Mouse (Mus musculus) thymus, postnatal 4 days (tissue): Measurements from ENCODE around the gene Fkbp2.
"Not testable (repeated sequence)": the region's sequence is repeated elsewhere in the genome, so short reads cannot be mapped to it uniquely, and the experiment has no call there.

ENCODE experiments used
- DNase-seq: peaks from one replicate; pipeline ENCODE4 v3.0.0; 2021

Gene Fkbp2

DNA sequence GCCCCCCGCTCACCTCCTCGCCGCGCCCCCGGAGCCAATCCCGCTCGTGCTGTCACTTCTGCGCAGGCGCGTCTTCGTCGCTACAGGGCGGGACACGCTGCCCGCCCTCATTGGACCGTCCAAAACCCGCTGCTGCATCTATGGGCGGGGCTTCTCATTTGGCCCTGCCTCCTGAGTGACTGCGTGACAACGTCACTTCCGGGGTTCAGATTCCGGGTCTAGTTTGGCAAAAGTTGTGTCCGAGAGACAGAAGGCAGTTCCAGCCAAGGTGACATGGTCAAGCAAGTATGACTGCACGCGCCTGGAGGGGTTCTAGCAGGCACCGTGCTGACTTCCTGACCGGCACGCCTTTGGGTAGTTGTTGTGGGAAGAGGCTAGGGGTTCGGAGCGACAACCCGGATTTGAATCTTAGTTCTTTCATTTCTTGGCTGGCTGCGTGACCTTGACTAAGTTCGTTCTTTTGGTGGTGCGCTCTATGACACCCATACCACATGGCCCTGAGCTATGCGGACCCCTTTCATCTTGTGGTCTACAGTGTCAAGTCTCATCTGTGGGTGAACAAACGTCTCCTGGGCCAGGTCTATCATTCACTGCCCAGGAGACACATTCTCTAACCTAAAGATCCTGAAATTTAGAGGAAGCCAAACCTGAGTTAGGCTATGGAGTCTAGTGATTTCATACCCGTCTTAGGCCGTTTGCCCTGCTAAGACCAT is at the start of gene Fkbp2:
Gene Fkbp2, minus strand, starts transcription at position 121 of the 713 bp plus-strand sequence.
- peak; percentile 99 for DNase-seq

DNA sequence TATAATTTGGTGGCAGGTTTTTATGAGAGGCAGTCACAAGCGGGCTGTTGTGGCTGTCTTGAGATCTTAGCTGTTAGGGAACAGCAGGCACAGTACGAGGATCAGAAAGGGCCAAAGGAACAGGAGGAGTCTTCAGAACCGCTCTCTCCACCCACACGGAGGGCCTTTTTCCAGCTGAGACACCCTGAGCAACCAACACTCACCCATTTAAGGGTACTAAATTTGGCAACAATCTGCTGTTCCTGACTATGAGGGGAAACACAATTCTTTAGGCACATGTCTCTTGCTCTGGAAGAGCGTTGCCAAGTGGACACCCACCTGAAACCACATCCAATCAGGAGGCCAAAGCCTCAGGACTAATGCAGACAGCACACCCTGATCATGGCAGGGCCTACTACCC is 49.2 kb upstream of the Fkbp2 start:
- no peak for DNase-seq

DNA sequence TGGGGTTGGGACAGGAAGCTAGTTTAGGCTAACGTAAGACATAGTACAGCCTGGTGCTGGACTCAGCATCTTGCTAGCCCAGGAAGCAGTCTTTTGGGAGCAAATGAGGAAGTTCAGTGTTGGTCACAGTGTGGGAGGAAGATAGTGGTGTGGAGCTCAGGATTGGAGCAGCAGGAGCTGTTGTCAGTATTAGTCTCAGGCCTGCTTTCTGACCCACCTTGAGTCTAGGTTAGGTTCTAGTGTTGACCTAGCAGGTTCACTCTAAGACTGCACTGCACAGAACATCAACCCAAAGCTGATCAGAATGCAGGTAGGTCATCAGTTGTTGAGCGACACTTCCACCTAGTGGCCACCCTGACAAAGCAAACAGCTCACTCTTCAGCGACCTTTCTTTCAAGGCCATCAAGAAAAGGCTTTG is 39.9 kb upstream of the Fkbp2 start:
- peak; percentile 84 for DNase-seq

DNA sequence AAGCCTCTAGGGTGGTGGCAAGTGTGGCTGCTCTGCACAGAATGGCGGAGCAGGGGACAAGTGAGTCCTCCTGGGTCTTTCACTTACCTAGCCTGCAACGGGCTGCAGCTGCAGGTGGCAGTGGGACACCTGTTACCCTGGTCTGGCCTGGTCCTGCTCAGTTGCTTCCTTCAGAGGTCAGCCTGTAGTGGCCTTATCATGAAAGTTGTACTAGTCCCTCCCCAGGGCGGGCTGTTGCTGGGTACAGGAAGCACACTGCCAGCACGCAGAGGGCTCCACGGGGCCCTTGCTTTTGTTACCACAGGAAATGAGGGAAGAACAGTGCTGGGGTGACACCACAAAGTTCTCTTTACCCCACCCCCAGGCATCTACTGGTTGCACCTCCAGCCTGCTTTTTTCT is 38.9 kb upstream of the Fkbp2 start, which contains the start of gene Fermt3:
Gene Fermt3, minus strand, starts transcription at position 279 of the 400 bp plus-strand sequence.
- DNase-seq = peak; percentile 86

DNA sequence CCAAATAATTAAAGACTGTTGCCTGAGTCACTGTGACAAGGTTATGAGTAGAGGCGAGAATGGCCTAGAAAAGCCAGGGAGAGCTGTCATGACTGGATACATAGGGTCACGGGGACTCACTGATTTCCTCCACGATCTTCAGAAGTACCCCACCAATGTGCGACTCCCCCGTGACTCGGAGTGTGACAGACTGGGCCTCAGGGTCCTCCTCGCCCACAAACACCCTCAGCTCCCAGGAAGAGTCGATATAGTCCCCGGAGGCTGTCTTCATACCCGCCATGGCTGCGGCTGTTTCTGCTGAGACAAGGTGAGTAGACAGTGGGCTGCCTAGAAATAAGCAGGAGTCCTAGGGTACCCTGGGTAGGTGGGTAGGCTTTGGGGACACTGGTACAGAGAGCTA is 38.2 kb upstream of the Fkbp2 start:
- DNase-seq = peak; percentile 48

DNA sequence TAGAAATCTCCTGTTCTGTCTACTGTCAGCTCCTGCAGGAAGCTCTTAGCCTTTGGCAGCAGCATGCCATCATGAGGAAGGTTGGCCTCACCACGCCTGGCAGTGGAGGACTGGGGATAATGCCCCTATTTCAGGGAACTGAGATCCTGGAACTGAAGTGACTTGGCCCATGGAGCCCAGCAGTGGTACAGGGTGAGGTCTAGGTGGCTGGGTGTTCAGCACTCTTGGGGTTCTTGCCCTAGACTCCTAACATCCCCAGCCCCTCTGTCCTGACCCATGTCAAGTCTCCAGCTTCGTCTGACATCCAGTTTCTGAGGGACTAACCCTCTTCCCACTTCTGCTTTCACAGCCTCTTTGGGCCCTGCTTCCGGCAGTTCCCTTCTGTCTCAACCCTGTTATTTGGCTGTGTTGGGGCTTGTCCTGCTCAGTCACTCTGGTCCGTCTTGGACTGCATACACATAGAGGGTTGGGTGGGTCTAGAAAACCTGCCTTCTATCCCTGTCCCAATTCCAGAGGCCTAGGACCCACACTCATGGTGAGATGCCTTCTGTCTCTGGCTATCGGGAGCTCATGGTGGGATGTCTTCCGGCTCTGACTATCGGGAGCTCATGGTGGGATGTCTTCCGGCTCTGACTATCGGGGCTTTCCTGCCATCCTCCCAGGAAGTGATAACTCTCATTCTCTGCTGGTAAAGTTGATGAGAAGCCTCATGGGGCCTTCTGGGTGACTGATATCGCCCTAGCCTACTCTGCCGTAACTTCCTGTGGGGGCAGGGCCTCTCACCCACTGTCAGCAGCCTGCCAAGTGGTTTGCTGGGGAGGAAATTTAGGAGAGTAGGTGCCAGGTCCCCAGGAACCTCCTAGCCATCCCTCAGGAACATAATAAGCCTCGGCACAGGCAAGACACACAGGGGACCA is 37.5 kb upstream of the Fkbp2 start:
- DNase-seq = peak; percentile 69

DNA sequence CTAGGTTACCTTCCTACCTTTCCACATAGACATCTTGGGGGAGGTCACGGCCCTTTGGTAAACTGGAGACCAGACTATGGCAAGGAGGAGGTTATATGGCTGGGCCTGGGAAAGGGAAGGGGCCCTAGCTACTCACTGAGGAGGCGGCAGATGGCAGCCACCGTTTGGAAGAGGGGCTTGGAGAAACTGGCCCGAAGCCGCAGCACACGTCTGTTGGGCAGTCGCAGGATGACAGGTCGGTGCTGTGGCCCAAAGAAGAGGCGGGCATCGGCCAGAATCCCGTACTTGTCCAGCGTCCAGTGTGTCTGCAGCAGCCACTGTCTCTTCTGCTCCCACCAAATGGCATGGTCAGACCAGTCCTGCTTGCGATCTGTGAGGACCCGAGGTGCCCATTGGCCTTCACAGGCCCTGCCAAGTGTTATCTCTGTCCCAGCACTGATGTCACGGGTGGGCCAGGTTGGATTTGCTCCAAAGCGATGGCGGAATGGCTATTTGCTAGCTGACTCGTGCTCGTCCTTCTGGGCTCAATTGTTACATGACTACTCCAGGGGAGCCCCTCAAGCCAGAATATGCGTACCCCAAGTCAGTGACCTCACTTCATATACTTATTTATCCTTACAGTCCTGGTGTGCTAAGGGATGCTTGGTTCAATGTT is 34.3 kb upstream of the Fkbp2 start:
- no peak for DNase-seq

DNA sequence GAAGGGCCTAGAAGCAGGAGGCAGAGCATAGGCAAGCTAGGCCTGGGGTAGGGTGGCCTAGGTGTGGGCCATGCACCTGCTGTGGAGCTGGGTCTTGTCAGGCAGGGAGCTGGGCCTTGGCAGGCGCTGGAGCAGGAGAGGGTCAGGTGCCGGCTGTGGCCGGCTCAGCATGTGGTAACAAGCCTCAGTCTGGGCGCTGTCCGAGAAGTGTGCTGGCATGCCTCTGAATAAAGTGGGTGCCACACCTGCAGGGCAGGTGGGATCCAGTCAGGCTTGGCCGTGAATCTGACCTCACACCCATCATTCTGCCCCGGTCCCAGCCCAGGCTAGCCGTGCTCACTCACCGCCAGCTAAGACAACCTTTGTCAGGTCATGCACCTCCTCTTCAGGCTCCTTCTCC is 33.7 kb upstream of the Fkbp2 start:
- no peak for DNase-seq

DNA sequence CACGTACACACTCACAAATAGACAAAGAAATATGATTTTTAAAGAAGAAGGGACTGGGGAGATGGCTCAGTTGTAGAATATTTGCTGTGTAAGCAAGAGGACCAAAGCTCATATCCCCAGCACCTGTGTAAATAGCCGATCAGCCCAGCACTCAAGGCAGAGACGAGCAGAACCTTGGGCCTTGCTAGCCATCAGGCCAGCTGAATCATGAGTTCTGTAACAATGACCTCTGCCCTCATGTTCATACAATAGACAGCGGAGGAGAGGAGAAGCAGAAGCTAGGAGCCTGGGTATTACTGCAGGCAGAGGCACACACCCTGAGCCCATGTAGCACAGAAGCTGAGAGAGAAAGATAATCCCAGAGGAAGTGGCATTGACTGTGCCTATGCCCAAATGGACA is 32.1 kb upstream of the Fkbp2 start:
- DNase-seq = no peak

DNA sequence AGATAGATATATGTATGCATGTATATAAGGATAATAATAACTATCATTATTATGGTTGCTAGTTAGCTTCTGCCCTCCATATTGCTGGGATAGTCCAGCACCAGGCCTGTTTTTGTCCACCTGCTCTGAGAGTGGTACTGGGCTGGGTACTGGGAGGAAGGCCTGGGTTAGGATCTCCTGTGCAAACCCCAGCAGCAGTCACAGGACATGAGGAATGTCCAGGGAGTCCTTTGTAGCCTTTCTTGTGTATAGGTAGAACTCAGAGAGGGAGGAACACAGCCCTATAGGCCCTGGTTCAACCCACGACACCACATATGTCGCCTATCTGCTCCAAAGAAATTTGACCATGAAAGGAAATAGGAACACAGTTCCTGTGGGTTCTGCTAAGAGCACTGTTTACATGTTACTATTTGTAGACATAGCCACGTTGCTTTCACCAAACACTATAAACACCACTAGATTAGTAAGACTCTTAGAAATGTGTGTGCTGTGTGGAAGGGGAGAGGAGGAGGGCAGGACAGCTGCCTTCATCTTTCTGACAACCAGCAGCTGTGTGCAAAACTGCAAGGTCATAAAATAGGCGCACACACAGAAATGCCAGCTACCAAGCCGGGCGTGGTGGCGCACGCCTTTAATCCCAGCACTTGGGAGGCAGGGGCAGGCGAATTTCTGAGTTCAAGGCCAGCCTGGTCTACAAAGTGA is 26.7 kb upstream of the Fkbp2 start:
- DNase-seq = no peak

DNA sequence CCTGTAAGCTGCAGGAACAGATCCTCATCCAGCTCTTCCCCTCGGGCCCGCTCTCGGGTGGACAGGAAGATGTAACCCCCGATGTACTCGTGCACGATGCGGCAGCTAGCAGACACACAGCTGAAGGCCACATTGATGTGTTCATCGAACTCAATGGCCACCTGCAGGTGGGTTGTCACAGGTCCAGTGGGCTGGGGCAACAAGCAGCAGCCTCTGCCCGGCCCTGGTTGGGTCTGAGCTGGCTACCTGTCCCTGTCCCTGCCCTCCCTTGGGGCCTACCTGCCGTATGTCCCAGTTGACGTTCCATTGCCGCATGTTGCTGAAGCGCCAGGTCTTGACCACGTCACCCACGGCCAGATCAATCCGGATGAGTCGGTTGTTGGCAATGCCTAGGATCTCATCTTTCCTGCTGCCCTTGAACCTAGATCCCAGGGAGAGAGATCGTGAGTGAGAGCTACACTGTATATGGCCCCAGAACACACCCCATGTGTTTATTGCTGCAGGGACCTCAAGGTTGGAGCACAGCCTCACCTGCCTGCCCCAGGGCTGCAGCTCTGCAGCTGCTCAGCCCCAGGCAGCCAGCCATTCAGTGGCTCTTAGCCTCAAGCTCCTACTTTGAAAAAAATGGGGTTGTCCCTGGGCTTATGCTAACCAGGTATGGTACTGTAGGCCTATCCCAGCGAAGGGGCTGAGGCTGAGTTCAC is 19.2 kb upstream of the Fkbp2 start:
- no peak for DNase-seq

DNA sequence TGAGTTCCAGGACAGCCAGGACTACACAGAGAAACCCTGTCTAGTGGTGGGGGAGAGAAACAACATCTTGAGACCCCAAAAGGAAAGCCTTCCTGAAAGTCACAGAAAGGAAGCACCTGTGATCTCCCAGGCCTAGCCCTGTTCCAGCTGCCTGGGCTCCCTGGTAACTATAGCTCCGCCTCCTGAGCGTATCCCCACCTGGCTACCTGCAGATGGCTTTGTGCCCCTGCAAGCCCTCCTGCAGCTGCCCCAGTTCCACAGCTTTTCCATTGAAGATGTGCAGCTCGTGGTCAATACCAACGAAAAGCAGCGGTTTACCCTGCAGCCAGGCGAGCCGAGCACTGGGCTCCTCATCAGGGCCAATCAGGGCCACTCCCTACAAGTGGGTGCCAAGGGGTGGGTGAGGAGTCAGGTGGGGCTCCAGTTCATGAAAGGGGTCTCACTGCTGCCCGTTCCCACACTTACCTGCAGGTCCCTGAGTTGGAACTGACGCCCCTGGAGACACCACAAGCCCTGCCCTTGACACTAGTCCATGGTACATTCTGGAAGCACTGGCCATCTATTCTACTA is 17.5 kb upstream of the Fkbp2 start:
- peak; percentile 52 for DNase-seq

DNA sequence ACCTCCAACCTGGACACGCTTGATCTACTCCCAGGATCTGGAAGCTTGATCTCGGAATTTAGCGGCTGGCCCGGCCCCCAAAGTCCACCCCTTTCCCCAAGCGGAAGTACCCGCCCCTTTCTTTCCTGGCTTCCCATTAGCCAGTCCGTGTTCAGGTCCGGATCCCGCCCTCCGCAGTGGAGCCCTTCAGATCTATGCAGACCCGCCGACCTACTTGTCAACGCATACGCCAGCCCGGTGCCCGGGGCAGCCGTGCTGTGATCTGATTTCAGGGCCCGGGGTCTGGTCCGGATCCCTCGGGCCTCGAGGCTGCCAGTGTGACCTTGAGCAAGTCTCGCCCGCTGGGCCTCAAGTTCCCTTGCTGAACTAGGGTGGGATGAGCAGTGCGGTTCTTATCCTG is 15.7 kb upstream of the Fkbp2 start, which contains the start of the genes Nudt22 and Trpt1:
Gene Nudt22, minus strand, starts transcription at position 112 of the 400 bp plus-strand sequence.
Gene Trpt1, plus strand, starts transcription at position 126 of the 400 bp plus-strand sequence.
- peak; percentile 69 for DNase-seq

DNA sequence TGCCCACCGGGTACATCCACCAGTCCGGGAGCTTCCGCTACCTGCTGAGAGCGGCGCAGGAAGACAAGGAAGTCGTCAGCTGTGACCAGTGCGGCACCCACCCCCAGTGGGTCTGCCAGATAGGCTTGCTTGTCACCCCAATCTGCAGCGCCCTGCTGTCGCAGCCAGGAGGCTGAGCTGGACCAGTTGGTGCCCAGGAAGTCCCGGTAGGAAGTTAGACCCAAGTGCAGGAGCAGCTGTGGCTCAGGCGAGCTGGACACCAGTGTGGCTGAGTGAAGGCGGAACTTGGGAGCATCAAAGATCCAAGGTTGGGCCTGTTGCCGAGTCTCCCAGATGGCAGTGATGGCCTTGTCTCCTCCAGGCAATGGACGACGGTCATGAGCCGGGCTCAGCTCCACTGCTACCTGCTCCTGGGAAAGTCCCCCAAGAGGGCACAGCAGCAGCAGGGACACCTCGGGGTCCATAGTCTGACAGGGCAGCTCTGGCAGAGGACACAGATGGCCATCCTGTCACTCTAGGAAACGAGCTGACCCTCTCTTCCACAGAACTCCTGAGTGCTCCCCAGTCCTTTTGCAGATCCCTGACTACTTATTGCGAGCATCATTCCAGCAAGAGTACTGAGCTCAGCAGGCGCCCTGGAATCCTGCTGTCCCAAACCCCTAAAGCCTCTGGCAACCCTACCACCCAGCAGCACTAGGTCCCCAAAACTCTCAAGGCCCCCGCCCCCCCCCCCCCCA is 15.1 kb upstream of the Fkbp2 start:
- no peak for DNase-seq

DNA sequence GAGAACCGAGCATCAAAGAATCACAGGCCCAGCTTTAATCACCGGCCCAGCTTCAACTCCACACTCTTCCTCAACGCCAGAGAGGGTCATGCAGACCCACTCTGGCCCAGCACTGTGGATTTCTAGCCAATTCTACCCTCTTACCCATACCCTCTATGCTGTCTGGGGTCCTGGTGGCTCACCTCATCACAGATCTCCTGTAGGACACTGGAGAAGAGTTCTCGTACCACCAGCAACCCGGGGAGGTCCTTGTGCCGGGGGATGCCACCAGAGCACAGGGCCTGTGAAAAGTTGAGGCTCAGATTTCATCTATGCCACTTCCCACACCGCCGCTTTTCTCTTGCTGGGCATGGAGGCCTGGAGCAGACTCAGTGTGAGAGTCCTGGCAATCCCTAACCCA is 14.2 kb upstream of the Fkbp2 start:
- no peak for DNase-seq

DNA sequence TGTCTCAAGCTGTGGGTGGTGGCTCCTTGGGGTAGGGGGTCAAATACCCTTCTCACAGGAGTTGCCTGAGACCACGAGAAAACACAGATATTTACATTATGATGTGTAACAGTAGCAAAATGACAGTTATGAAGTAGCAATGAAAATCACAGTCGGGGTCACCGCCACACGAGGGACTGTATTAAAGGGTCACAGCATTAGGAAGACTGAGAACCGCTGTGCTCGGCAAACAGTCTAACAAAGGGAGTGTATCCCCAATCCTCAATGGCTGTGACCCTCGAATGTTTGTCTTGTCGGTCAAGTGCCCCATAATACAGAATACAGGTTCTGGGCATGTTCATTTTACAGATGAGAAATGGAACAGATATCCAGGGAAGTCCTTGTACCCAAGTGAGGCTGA is 13.7 kb upstream of the Fkbp2 start:
- no peak for DNase-seq

DNA sequence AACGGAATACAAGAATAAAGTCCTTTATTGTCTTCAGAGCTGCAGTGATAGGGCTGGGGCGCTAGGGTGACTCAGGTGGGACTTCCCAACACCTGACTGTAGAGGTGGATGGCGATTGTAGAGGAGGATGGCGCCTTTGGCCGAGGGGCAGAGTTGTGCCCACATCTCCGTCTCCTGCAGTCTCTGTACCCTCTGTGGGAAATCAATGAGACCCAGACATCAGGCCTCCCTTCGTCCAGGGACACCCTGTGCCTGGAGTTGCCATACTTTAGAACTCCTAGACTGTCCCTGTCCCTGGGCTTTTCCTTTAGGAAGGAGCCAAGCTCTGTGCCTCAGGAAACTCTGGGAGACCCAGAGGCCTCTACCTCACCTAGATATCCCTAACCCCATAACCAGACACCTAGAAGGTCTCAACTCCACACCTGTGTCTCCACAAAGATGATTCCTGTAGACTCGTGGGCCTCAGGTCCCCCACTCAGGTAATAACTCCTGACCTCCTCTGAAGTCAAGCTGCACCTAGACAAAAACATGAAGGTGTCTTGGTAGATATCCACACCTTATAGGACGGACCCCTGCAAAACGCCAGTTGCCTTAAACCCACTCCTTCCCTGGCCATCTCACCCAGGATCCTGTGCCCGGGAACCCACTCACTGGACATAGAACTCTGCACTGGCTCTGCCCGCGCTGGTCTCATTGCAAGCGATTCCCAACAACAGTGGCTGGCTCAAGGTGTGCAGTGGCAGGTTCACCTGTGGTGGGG is 12.9 kb upstream of the Fkbp2 start:
- no peak for DNase-seq

DNA sequence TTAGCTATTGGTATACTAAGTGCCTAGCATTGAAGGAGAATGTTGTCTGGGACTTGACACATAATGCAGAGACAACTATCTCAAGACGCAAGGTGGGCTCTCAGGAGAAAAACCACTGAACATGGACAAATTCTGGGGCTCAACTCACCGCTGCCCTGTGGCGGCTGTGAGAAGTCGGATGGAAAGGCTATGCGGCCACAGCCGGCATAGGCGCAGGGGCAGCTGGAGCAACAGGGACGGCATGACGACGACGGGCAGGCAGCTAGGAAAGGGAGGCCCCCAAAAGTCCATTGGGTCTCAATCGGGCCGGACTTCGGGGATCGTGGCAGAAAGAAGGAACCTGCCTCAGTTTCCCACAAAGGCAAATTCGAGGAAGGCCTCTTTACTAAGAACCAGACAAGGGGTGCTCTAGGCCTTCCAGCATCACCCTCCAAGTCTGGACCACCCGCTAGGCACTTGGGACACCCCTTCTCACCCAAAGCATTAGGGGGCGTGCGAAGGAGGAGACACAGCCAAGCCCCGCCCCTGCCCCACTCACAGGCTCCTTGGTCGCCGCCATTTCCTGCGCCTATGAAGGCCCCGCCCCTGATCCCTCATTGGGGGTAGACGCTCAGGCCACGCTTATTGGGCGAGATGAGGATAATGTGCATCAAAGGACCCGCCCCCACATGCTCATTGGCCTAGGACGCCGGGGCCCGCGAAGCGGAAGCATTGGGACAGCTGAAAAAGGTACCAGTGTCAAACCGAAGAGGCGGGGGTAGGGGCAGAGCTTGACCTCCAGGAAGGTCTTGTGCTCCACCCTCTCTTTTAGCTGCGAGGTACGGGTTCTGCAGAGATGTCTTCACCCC is 11.9 kb upstream of the Fkbp2 start, which contains the start of gene Dnajc4:
Gene Dnajc4, minus strand, starts transcription at position 562 of the 848 bp plus-strand sequence.
- peak; percentile 99 for DNase-seq

DNA sequence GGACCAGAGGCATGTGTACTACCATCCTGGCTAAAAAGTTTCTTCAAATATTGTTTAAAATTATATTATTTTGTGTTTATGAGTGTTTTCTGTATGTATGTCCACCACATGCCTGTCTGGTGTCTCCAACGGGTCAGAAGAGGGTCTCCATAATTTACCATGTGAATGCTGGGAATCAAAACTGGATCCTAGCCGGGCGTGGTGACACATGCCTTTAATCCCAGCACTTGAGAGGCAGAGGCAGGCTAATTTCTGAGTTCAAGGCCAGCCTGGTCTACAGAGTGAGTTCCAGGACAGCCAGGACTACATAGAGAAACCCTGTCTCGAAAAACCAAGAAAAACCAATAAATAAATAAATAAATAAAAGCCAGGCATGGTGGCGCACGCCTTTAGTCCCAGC is 10.9 kb upstream of the Fkbp2 start:
- not testable (repeated sequence) for DNase-seq
